Mouse (Mus musculus) bone marrow, adult 2 months (tissue): Measurements from ENCODE around the gene Ccdc9.

Experiments
- CTCF ChIP-seq: fragments of 200-500 bp; IDR thresholded peaks from 2 replicates; pipeline ENCODE4 v1.5.1; 2011; ENCODE audit warnings: low read length, control low read depth; ENCODE audit not compliant: control insufficient read depth, insufficient read depth
- POLR2A ChIP-seq: fragments of 200-500 bp; IDR thresholded peaks from 2 replicates; pipeline ENCODE4 v1.6.1; 2011; ENCODE audit warnings: low read depth, mild to moderate bottlenecking, control low read depth, low read length, borderline replicate concordance; ENCODE audit not compliant: control insufficient read depth

- TF ChIP-seq POLR2A, result no peak
- TF ChIP-seq CTCF, result no peak
Measured at GRCm38 (mm10) chr7:16319216-16319615, 32.6 kb upstream of the Ccdc9 start.
